Mouse (Mus musculus) inflammation-experienced regulatory T-cells, adult 6 months (primary cell): ENCODE data around the gene Med31. TPM values are rescaled to one million over a fixed set of nuclear protein-coding genes. Genes with fewer than 3 reads are reported as not detected.
"Not testable (repeated sequence)": the region's sequence is repeated elsewhere in the genome, so short reads cannot be mapped to it uniquely, and the experiment has no call there.

Experiments used
- ATAC-seq: one replicate; pipeline ENCODE4 v1.8.0; 2017
- polyA plus RNA-seq, 3 experiments: library from polyadenylated mRNA; unstranded; fragments of 100-300 nt; shearing (Covaris generic); gene quantifications; one replicate each; pipeline ENCODE4 v1.2.1; 2017

Med31 gene
- polyA plus RNA-seq, 3 experiments from 2014 or later = 18.1 to 26.9 (median 22.3) TPM

- peak; percentile 87 for ATAC-seq
These were observed 18.9 kb downstream of the Med31 start for GRCm38 (mm10) chr11:72196506-72196905.

GRCm38 (mm10) chr11:72194259-72194658 lies 21.1 kb downstream of the Med31 start:
- no peak for ATAC-seq

GRCm38 (mm10) chr11:72190857-72191256 lies 24.5 kb downstream of the Med31 start:
- ATAC-seq = no peak

GRCm38 (mm10) chr11:72184252-72184651 lies 31.1 kb downstream of the Med31 start:
- no peak for ATAC-seq

- no peak for ATAC-seq
These were observed 34.3 kb downstream of the Med31 start for GRCm38 (mm10) chr11:72181136-72181535.

GRCm38 (mm10) chr11:72180556-72180955 lies 34.8 kb downstream of the Med31 start:
- ATAC-seq = no peak

GRCm38 (mm10) chr11:72176553-72176952 lies 38.8 kb downstream of the Med31 start:
- ATAC-seq = no peak

- ATAC-seq = no peak
These were observed 39.4 kb downstream of the Med31 start for GRCm38 (mm10) chr11:72175966-72176365.

GRCm38 (mm10) chr11:72174721-72175120 lies 40.7 kb downstream of the Med31 start:
- no peak for ATAC-seq

GRCm38 (mm10) chr11:72173506-72173905 lies 41.9 kb downstream of the Med31 start:
- ATAC-seq = no peak

GRCm38 (mm10) chr11:72171906-72172305 lies 43.5 kb downstream of the Med31 start:
- not testable (repeated sequence) for ATAC-seq

GRCm38 (mm10) chr11:72169871-72170270 lies 45.5 kb downstream of the Med31 start:
- ATAC-seq = no peak

GRCm38 (mm10) chr11:72163198-72163597 lies 52.2 kb downstream of the Med31 start:
- ATAC-seq = no peak

Other genes starting within 250 kb of the Med31 start
- under 1 TPM in 1 of 3 experiments, not detected in 2; 0.15 TPM for gene Aipl1, start 178.1 kb downstream of the Med31 start, polyA plus RNA-seq
- gene Pimreg, start 173.6 kb downstream of the Med31 start, polyA plus RNA-seq = 10 to 100 TPM in 1 of 3 experiments, 1 to 10 TPM in 2; 2.4 to 38.2 (median 2.6) TPM
- gene Pitpnm3, start 79.8 kb downstream of the Med31 start, polyA plus RNA-seq = not detected
- not detected for gene Gm43951, start 8.8 kb downstream of the Med31 start, polyA plus RNA-seq
- gene 4933427D14Rik, start 8.1 kb downstream of the Med31 start, polyA plus RNA-seq = 10 to 100 TPM; 16.7 to 27.9 (median 22.9) TPM
- 100 to 1,000 TPM; 106 to 179 (median 111) TPM for gene Txndc17, start 8.0 kb downstream of the Med31 start, polyA plus RNA-seq
- not detected for gene Slc13a5, start 51.6 kb upstream of the Med31 start, polyA plus RNA-seq
- gene Xaf1, start 86.0 kb upstream of the Med31 start, polyA plus RNA-seq = 100 to 1,000 TPM in 1 of 3 experiments, 10 to 100 TPM in 2; 45.3 to 118 (median 50.4) TPM
- gene Fbxo39, start 98.9 kb upstream of the Med31 start, polyA plus RNA-seq = not detected
- gene Tekt1, start 146.8 kb upstream of the Med31 start, polyA plus RNA-seq = not detected
- not detected for gene Smtnl2, start 196.1 kb upstream of the Med31 start, polyA plus RNA-seq
- not detected for gene Ggt6, start 219.9 kb upstream of the Med31 start, polyA plus RNA-seq
- gene Mybbp1a, start 225.8 kb upstream of the Med31 start, polyA plus RNA-seq = 10 to 100 TPM; 46.1 to 71.2 (median 64.1) TPM